ENCODE assay signal across 17 mouse cellular contexts in genomic region chr14:25120506-25120905, GRCm38 (mm10).
"Had no signal": no experiment of that assay in that cellular context is flagged by ENCODE, and none has a peak within 500 bp of the region (broad histone marks: within the 10 kb centered on the region; RNA-seq: fewer than 3 reads in every experiment).

No protein-coding gene starts in this region.

- ATAC-seq: liver, embryonic 12.5 days; midbrain, embryonic 15.5 days had no signal

- H3K36me3 ChIP-seq: limb, embryonic 13.5 days; liver, embryonic 12.5 days; liver, embryonic 15.5 days; midbrain, embryonic 12.5 days; midbrain, embryonic 15.5 days; neural tube, embryonic 12.5 days; neural tube, embryonic 15.5 days had no signal

- H3K27ac ChIP-seq: kidney, postnatal 0 days; layer of hippocampus, adult 2 months; limb, embryonic 13.5 days; liver, embryonic 12.5 days; liver, embryonic 15.5 days; macrophage; midbrain, embryonic 12.5 days; midbrain, embryonic 15.5 days; neural tube, embryonic 12.5 days; neural tube, embryonic 15.5 days; stomach, postnatal 0 days had no signal

- H3K9me3 ChIP-seq: limb, embryonic 13.5 days; liver, embryonic 12.5 days; liver, embryonic 15.5 days; midbrain, embryonic 12.5 days; midbrain, embryonic 15.5 days; neural tube, embryonic 12.5 days; neural tube, embryonic 15.5 days had no signal

- DNase-seq: layer of hippocampus, adult 9-11 months; liver; lung, adult 18-20 months; right cerebral cortex, adult 18-20 months; right cerebral cortex, postnatal 14 days; right cerebral cortex, postnatal 4 days had no signal

- H3K4me1 ChIP-seq: liver, embryonic 12.5 days; liver, embryonic 15.5 days had no signal

- H3K4me2 ChIP-seq: limb, embryonic 13.5 days; liver, embryonic 12.5 days; liver, embryonic 15.5 days; midbrain, embryonic 12.5 days; midbrain, embryonic 15.5 days; neural tube, embryonic 12.5 days; neural tube, embryonic 15.5 days had no signal

- H3K27me3 ChIP-seq: limb, embryonic 13.5 days; liver, embryonic 12.5 days; liver, embryonic 15.5 days; midbrain, embryonic 15.5 days; neural tube, embryonic 12.5 days; neural tube, embryonic 15.5 days had no signal

- H3K4me3 ChIP-seq: layer of hippocampus, adult 2 months; limb, embryonic 13.5 days; liver, embryonic 12.5 days; liver, embryonic 15.5 days; midbrain, embryonic 12.5 days; midbrain, embryonic 15.5 days; neural tube, embryonic 12.5 days; neural tube, embryonic 15.5 days had no signal

- H3K9ac ChIP-seq: limb, embryonic 13.5 days; liver, embryonic 12.5 days; liver, embryonic 15.5 days; midbrain, embryonic 12.5 days; midbrain, embryonic 15.5 days; neural tube, embryonic 12.5 days; neural tube, embryonic 15.5 days had no signal
